Mouse (Mus musculus): Measurements from ENCODE around the gene Gm11562. TPM values are rescaled to one million over a fixed set of nuclear protein-coding genes. Genes with fewer than 3 reads are reported as not detected.
"Not testable (repeated sequence)": the region's sequence is repeated elsewhere in the genome, so short reads cannot be mapped to it uniquely, and the experiment has no call there.

Gene Gm11562
- total and polyA plus RNA-seq, 3 experiments = not detected

- intact Hi-C loops (cut with DNase I) = no loop called here
- no peaks in the 10 kb centered on the region for H3K27me3 ChIP-seq (ENCODE audit: control insufficient read depth, insufficient read depth, low read length)
- TF ChIP-seq EP300 (IDR thresholded peaks at IDR 0.05; ENCODE audit: insufficient read depth, low read depth, low read length) (no peak), POLR2A (IDR thresholded peaks at IDR 0.05; ENCODE audit: insufficient read depth, low read depth, low read length) (no peak), CTCF (IDR thresholded peaks at IDR 0.05) (no peak)
- no peak overlapping the region for H3K9ac ChIP-seq (ENCODE audit: low read depth, low read length)
- H3K36me3 ChIP-seq (ENCODE audit: control insufficient read depth, insufficient read depth, low read length) = no peaks in the 10 kb centered on the region
- no peak overlapping the region for H3K27ac ChIP-seq
- no peak overlapping the region for H3K4me3 ChIP-seq
- H3K4me1 ChIP-seq (ENCODE audit: control insufficient read depth, insufficient read depth, low read length) = no peaks in the 10 kb centered on the region
- H3K79me2 ChIP-seq (replicated peaks; ENCODE audit: control insufficient read depth, insufficient read depth, low read length) = no peaks in the 10 kb centered on the region
- no peak for DNase-seq
- WGBS = 56% methylated on average over 1 of the region's 1 CpGs
Observed at GRCm38 (mm10) chr11:99609126-99609525, 11.1 kb downstream of the Gm11562 start.

GRCm38 (mm10) chr11:99603208-99603607 lies 17.0 kb downstream of the Gm11562 start, which contains the start of gene Gm11938:
TSS of gene Gm11938 (minus strand) at chr11:99603308.
- H3K27me3 ChIP-seq (ENCODE audit: control insufficient read depth, insufficient read depth, low read length); DNase-seq; H3K27ac ChIP-seq; H3K4me1 ChIP-seq (ENCODE audit: control insufficient read depth, insufficient read depth, low read length); H3K4me3 ChIP-seq; H3K79me2 ChIP-seq (replicated peaks; ENCODE audit: control insufficient read depth, insufficient read depth, low read length); H3K9ac ChIP-seq (ENCODE audit: low read depth, low read length); intact Hi-C loops (cut with DNase I); H3K36me3 ChIP-seq (ENCODE audit: control insufficient read depth, insufficient read depth, low read length): not testable (repeated sequence)
- 47% methylated on average over 1 of the region's 1 CpGs for WGBS

- 88% methylated on average over 6 of the region's 6 CpGs for WGBS
- intact Hi-C loops (cut with DNase I); H3K4me3 ChIP-seq; H3K36me3 ChIP-seq (ENCODE audit: control insufficient read depth, insufficient read depth, low read length); H3K27ac ChIP-seq; H3K79me2 ChIP-seq (replicated peaks; ENCODE audit: control insufficient read depth, insufficient read depth, low read length); H3K4me1 ChIP-seq (ENCODE audit: control insufficient read depth, insufficient read depth, low read length); H3K27me3 ChIP-seq (ENCODE audit: control insufficient read depth, insufficient read depth, low read length); DNase-seq; H3K9ac ChIP-seq (ENCODE audit: low read depth, low read length): not testable (repeated sequence)
Observed at GRCm38 (mm10) chr11:99597742-99598141, 22.5 kb downstream of the Gm11562 start, which contains the start of gene Krtap9-3. TSS of gene Krtap9-3 (minus strand) at chr11:99598105.

GRCm38 (mm10) chr11:99590981-99591380 lies 29.3 kb downstream of the Gm11562 start, which contains the start of gene Krtap1-3:
TSS of gene Krtap1-3 (minus strand) at chr11:99591339.
- no peak for TF ChIP-seq POLR2A (IDR thresholded peaks at IDR 0.05; ENCODE audit: insufficient read depth, low read depth, low read length)
- no peak for TF ChIP-seq EP300 (IDR thresholded peaks at IDR 0.05; ENCODE audit: insufficient read depth, low read depth, low read length)
- no peak for TF ChIP-seq CTCF (IDR thresholded peaks at IDR 0.05)
- H3K36me3 ChIP-seq (ENCODE audit: control insufficient read depth, insufficient read depth, low read length) = no peaks in the 10 kb centered on the region
- no peak within 1 kb of the TSS for H3K9ac ChIP-seq (ENCODE audit: low read depth, low read length)
- WGBS = 83% methylated on average over 6 of the region's 6 CpGs
- no peaks in the 10 kb centered on the region for H3K27me3 ChIP-seq (ENCODE audit: control insufficient read depth, insufficient read depth, low read length)
- no peak within 1 kb of the TSS for H3K27ac ChIP-seq
- no peaks in the 10 kb centered on the region for H3K79me2 ChIP-seq (replicated peaks; ENCODE audit: control insufficient read depth, insufficient read depth, low read length)
- intact Hi-C loops (cut with DNase I) = no loop called here
- no peak within 1 kb of the TSS for H3K4me3 ChIP-seq
- no peak for DNase-seq
- H3K4me1 ChIP-seq (ENCODE audit: control insufficient read depth, insufficient read depth, low read length) = no peaks in the 10 kb centered on the region

- no peak for TF ChIP-seq CTCF (IDR thresholded peaks at IDR 0.05)
- TF ChIP-seq EP300 (IDR thresholded peaks at IDR 0.05; ENCODE audit: insufficient read depth, low read depth, low read length) = no peak
- TF ChIP-seq POLR2A (IDR thresholded peaks at IDR 0.05; ENCODE audit: insufficient read depth, low read depth, low read length) = no peak
- Histone ChIP-seq H3K4me3 (no peak overlapping the region), H3K9ac (ENCODE audit: low read depth, low read length) (no peak overlapping the region), H3K27ac (no peak overlapping the region), H3K36me3 (ENCODE audit: control insufficient read depth, insufficient read depth, low read length) (no peaks in the 10 kb centered on the region), H3K79me2 (replicated peaks; ENCODE audit: control insufficient read depth, insufficient read depth, low read length) (no peaks in the 10 kb centered on the region), H3K4me1 (ENCODE audit: control insufficient read depth, insufficient read depth, low read length) (no peaks in the 10 kb centered on the region), H3K27me3 (ENCODE audit: control insufficient read depth, insufficient read depth, low read length) (no peaks in the 10 kb centered on the region)
- WGBS = 61% methylated on average over 7 of the region's 7 CpGs
- no peak for DNase-seq
- intact Hi-C loops (cut with DNase I) = no loop called here
Observed at GRCm38 (mm10) chr11:99585096-99585495, 35.1 kb downstream of the Gm11562 start.

GRCm38 (mm10) chr11:99583245-99583704 lies 37.0 kb downstream of the Gm11562 start, which contains the start of gene Krtap1-4:
TSS of gene Krtap1-4 (minus strand) at chr11:99583654.
- TF ChIP-seq CTCF (IDR thresholded peaks at IDR 0.05) (no peak), POLR2A (IDR thresholded peaks at IDR 0.05; ENCODE audit: insufficient read depth, low read depth, low read length) (no peak)
- Histone ChIP-seq H3K4me3 (no peak within 1 kb of the TSS), H3K79me2 (replicated peaks; ENCODE audit: control insufficient read depth, insufficient read depth, low read length) (no peaks in the 10 kb centered on the region), H3K4me1 (ENCODE audit: control insufficient read depth, insufficient read depth, low read length) (no peaks in the 10 kb centered on the region), H3K9ac (ENCODE audit: low read depth, low read length) (no peak within 1 kb of the TSS), H3K27ac (no peak within 1 kb of the TSS), H3K36me3 (ENCODE audit: control insufficient read depth, insufficient read depth, low read length) (no peaks in the 10 kb centered on the region), H3K27me3 (ENCODE audit: control insufficient read depth, insufficient read depth, low read length) (no peaks in the 10 kb centered on the region)
- intact Hi-C loops (cut with DNase I) = no loop called here
- DNase-seq = no peak
- WGBS = 78% methylated on average over 5 of the region's 5 CpGs
